Mouse (Mus musculus): ENCODE data around the gene Trim65. TPM values are rescaled to one million over a fixed set of nuclear protein-coding genes. Genes with fewer than 3 reads are reported as not detected.
"Not testable (repeated sequence)": the region's sequence is repeated elsewhere in the genome, so short reads cannot be mapped to it uniquely, and the experiment has no call there.

Gene Trim65
- total RNA-seq, 2 experiments from 2014 or later = 6.3 to 8.1 TPM

GRCm38 (mm10) chr11:116138468-116139138 is 7.7 kb upstream of the Trim65 start, which contains the start of gene Mrpl38:
Mrpl38 (minus strand) TSS chr11:116138868.
- DNase-seq = peak; percentile 93

GRCm38 (mm10) chr11:116138096-116138467 is 7.2 kb upstream of the Trim65 start:
- DNase-seq = no peak

GRCm38 (mm10) chr11:116134171-116134570 is 3.2 kb upstream of the Trim65 start:
- no peak for DNase-seq

GRCm38 (mm10) chr11:116133497-116133896 is 2.6 kb upstream of the Trim65 start:
- DNase-seq = no peak

- peak; percentile 55 for DNase-seq
Measured at GRCm38 (mm10) chr11:116132366-116133333, 1.7 kb upstream of the Trim65 start.

GRCm38 (mm10) chr11:116131349-116132170 is 632 bp upstream of the Trim65 start:
- DNase-seq = no peak

- no peak for DNase-seq
Measured at GRCm38 (mm10) chr11:116129993-116130487, 888 bp downstream of the Trim65 start.

- no peak for DNase-seq
Measured at GRCm38 (mm10) chr11:116129091-116129790, 1.7 kb downstream of the Trim65 start.

- DNase-seq = no peak
Measured at GRCm38 (mm10) chr11:116127986-116128385, 2.9 kb downstream of the Trim65 start.

- DNase-seq = peak; percentile 93
Measured at GRCm38 (mm10) chr11:116127156-116127980, 3.6 kb downstream of the Trim65 start, which contains the start of gene Trim47. Trim47 (minus strand) TSS chr11:116127210.

- DNase-seq = no peak
Measured at GRCm38 (mm10) chr11:116126261-116126660, 4.7 kb downstream of the Trim65 start.

- not testable (repeated sequence) for DNase-seq
Measured at GRCm38 (mm10) chr11:116121731-116122245, 9.1 kb downstream of the Trim65 start.

GRCm38 (mm10) chr11:116117819-116118218 is 13.1 kb downstream of the Trim65 start:
- DNase-seq = no peak

GRCm38 (mm10) chr11:116117241-116117640 is 13.7 kb downstream of the Trim65 start:
- DNase-seq = no peak

GRCm38 (mm10) chr11:116111611-116112203 is 19.2 kb downstream of the Trim65 start:
- no peak for DNase-seq

- DNase-seq = no peak
Measured at GRCm38 (mm10) chr11:116111067-116111466, 19.9 kb downstream of the Trim65 start.

- no peak for DNase-seq
Measured at GRCm38 (mm10) chr11:116110540-116110939, 20.4 kb downstream of the Trim65 start.

- DNase-seq = peak; percentile 86
Measured at GRCm38 (mm10) chr11:116110131-116110530, 20.8 kb downstream of the Trim65 start.

GRCm38 (mm10) chr11:116109441-116110081 is 21.4 kb downstream of the Trim65 start:
- peak; percentile 53 for DNase-seq
